Mouse (Mus musculus) heart, adult 2 months (tissue): ENCODE data around the gene Emp2. TPM values are rescaled to one million over a fixed set of nuclear protein-coding genes. Genes with fewer than 3 reads are reported as not detected.

Experiments used
- DNase-seq, 2 experiments: peaks; one replicate each; pipeline ENCODE4 v3.0.0; 2021
- H3K27ac ChIP-seq: fragments of 200-600 bp; 2 replicates; pipeline ENCODE4 v1.8.1; 2022
- H3K27me3 ChIP-seq: fragments of 200-500 bp; 2 replicates; pipeline ENCODE4 v1.6.1; 2012; ENCODE audit warnings: mild to moderate bottlenecking, low read length, inconsistent platforms, mixed read lengths; ENCODE audit not compliant: control insufficient read depth, insufficient read depth
- H3K36me3 ChIP-seq: fragments of 200-500 bp; 2 replicates; pipeline ENCODE4 v1.6.1; 2012; ENCODE audit warnings: low read length, inconsistent platforms; ENCODE audit not compliant: control insufficient read depth, insufficient read depth
- H3K4me1 ChIP-seq: fragments of 200-500 bp; 2 replicates; pipeline ENCODE4 v1.6.1; 2011; ENCODE audit warnings: low read length; ENCODE audit not compliant: control insufficient read depth, insufficient read depth
- H3K4me3 ChIP-seq: fragments of 200-600 bp; 2 replicates; pipeline ENCODE4 v1.8.1; 2022
- H3K79me2 ChIP-seq: fragments of 200-500 bp; replicated peaks from 2 replicates; pipeline ENCODE4 v1.6.1; 2012; ENCODE audit warnings: mild to moderate bottlenecking, inconsistent platforms, low read length, moderate library complexity, mixed read lengths; ENCODE audit not compliant: control insufficient read depth, insufficient read depth
- H3K9ac ChIP-seq: fragments of 200-500 bp; 2 replicates; pipeline ENCODE4 v1.6.1; 2012; ENCODE audit warnings: low read depth, mild to moderate bottlenecking, control low read depth, inconsistent platforms, low read length, mixed read lengths
- CTCF ChIP-seq: fragments of 200-600 bp; IDR thresholded peaks from 2 replicates; pipeline ENCODE4 v1.8.1; 2022; ENCODE audit warnings: antibody characterized with exemption, mild to moderate bottlenecking, moderate library complexity
- EP300 ChIP-seq: fragments of 200-500 bp; IDR thresholded peaks from 2 replicates; pipeline ENCODE4 v1.6.1; 2011; ENCODE audit warnings: low read depth, low read length, control low read depth; ENCODE audit not compliant: insufficient read depth
- POLR2A ChIP-seq: fragments of 200-500 bp; IDR thresholded peaks from 2 replicates; pipeline ENCODE4 v1.6.1; 2011; ENCODE audit warnings: mild to moderate bottlenecking, low read depth, low read length, control low read depth; ENCODE audit not compliant: insufficient read depth
- WGBS: fragments of 180-500 bp; shearing (Covaris S2); methylation state at CpG from one replicate; pipeline ENCODE4 v1.1.7; 2018; 5-methylcytosine and 5-hydroxymethylcytosine counted together
- intact Hi-C: fragments of 180-260 bp; cut with DNase I; formaldehyde crosslinking; loops from one replicate; pipeline ENCODE4 v1.15.1; 2025
- long read RNA-seq: library from polyadenylated mRNA; stranded (forward); transcript quantifications from one replicate; pipeline ENCODE4 v2.0.0, GENCODE M21; 2021
- polyA plus RNA-seq: library from polyadenylated mRNA; depleted of rRNA; stranded (reverse); fragments of >200 nt; gene quantifications from 2 replicates; pipeline ENCODE4 v1.2.3, GENCODE M21; 2012; rRNA removed
- total RNA-seq, 2 experiments: library from RNA; stranded (reverse); gene quantifications; 2 replicates each; pipeline ENCODE4 v1.2.3; 2021

Emp2 gene
- total RNA-seq (10 to 100 TPM; 33.6 to 34.1 TPM), polyA plus RNA-seq (49.9 and 75.4 TPM in 2 replicates)
- long read RNA-seq, transcript Emp2-201 (5 exons, 3,440 nt), result major isoform, 41 of 50 reads
- long read RNA-seq, partial matches to known transcripts, result 2 of 50 reads
- long read RNA-seq, other reads (novel, unspliced or antisense), result 7 of 50 reads

DNA sequence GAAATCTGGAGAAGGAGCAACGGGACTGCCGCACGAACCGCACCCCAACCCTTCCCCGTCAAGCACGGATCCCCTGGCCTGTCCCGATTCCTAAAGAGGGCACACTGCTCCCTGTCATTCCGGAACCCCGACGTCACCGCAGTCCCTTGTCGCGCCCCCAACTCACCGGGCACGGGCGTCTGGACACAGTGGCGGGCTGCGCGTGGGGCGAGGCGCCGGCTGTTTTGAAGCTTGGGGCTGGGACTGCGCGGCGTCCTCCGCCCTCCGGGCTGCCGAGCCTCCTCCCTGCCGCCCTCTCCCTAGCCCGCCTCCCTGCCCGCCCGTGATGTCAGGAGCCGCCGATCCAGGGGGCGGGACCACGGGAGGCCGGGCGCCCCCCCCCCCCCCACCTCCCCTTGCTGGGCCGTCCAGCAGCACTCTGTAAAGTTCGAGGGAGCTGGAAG, at the start of gene Emp2:
Emp2 (minus strand) TSS at position 323 of the 443 bp plus-strand sequence.
- peak within 1 kb of the TSS; percentile 92 for H3K27ac ChIP-seq
- peaks cover 10% of the 10 kb centered on the region for H3K4me1 ChIP-seq
- H3K79me2 ChIP-seq, result no peaks in the 10 kb centered on the region
- intact Hi-C loops, result loop anchor here (5.0 kb wide), 1 partner anchor 39 kb away; no protein-coding TSS in a partner anchor
- peak within 1 kb of the TSS; percentile 94 for H3K9ac ChIP-seq
- DNase-seq, result peak; percentile 84 to 86
- no peak for TF ChIP-seq CTCF
- TF ChIP-seq POLR2A, result peak; percentile 42; the same call in 1 of the 2 replicates
- no peaks in the 10 kb centered on the region for H3K36me3 ChIP-seq
- WGBS, result under 1% methylated on average over 34 of the region's 40 CpGs
- no peaks in the 10 kb centered on the region for H3K27me3 ChIP-seq
- H3K4me3 ChIP-seq, result peak within 1 kb of the TSS; percentile 85

GRCm38 (mm10) chr16:10363061-10363460, 49.3 kb upstream of the Emp2 start:
- no peak for DNase-seq
- Histone ChIP-seq H3K9ac (no peak overlapping the region), H3K79me2 (no peaks in the 10 kb centered on the region), H3K36me3 (no peaks in the 10 kb centered on the region), H3K4me3 (no peak overlapping the region), H3K4me1 (no peaks in the 10 kb centered on the region; the same call in 1 of the 2 replicates), H3K27me3 (no peaks in the 10 kb centered on the region), H3K27ac (no peak overlapping the region)
- WGBS, result 62% methylated on average over 1 of the region's 1 CpGs
- TF ChIP-seq EP300, result no peak
- no peak for TF ChIP-seq CTCF
- TF ChIP-seq POLR2A, result no peak
- intact Hi-C loops, result no loop called here

- Histone ChIP-seq H3K9ac (no peak overlapping the region), H3K79me2 (no peaks in the 10 kb centered on the region), H3K27ac (no peak overlapping the region), H3K36me3 (no peaks in the 10 kb centered on the region), H3K4me1 (peaks cover 1% of the 10 kb centered on the region), H3K4me3 (no peak overlapping the region), H3K27me3 (no peaks in the 10 kb centered on the region)
- DNase-seq, result no peak
- intact Hi-C loops, result no loop called here
- 82% methylated on average over 6 of the region's 6 CpGs for WGBS
- no peak for TF ChIP-seq CTCF
- TF ChIP-seq POLR2A, result no peak
- TF ChIP-seq EP300, result no peak
These were observed 45.5 kb upstream of the Emp2 start for GRCm38 (mm10) chr16:10359241-10359640.

DNA sequence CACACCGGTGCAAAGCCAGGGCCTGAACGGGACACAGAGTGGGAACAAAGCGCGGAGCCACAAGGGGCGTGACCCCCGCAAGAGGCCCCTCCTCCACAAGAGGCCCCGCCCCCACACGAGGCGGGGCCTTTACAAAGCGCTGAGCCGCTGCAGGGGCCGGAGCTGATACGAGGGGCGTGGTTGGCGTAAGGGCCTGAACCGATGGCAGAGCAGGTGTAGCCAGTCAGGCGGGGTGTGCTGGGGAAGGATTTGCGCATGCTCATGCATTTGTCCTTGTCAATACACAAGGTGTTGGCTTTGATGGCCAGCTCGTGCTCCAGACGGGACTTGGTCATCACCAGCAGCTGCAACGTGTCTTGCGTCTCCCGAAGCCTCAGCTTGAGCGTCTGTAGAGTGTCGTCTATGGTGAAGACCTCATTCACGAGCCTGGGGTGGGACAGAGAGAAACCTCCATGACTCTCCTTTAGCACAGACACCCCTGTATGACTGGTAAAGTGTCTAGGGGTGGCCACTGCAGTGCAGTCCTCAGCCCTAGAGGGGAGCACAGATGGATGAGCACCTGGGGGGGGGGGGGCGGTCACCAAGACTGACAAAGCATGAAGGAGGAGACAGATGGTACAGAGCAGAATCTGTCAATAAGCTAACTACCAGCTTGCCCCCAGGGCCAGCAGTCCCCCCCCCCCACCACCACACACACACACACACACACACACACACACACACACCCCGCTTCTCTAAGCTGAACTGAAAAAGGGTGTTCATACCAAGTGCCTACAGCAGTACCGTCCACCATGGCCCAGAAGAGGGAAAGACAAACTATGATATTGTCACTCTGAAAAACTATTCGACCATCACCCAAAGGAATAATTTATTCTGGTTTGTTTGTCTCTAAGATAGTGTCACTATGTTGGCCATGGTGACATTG, 44.5 kb upstream of the Emp2 start:
- Histone ChIP-seq H3K27me3 (no peaks in the 10 kb centered on the region), H3K27ac (no peak overlapping the region), H3K79me2 (no peaks in the 10 kb centered on the region), H3K36me3 (no peaks in the 10 kb centered on the region), H3K4me1 (peaks cover 1% of the 10 kb centered on the region), H3K4me3 (no peak overlapping the region), H3K9ac (no peak overlapping the region)
- WGBS, result 32% methylated on average over 29 of the region's 30 CpGs
- intact Hi-C loops, result no loop called here
- TF ChIP-seq EP300 (no peak), POLR2A (no peak), CTCF (no peak)
- DNase-seq, result peak in 1 of 2 experiments; percentile 9

GRCm38 (mm10) chr16:10355004-10355403, 41.2 kb upstream of the Emp2 start:
- Histone ChIP-seq H3K27me3 (no peaks in the 10 kb centered on the region), H3K4me1 (peaks cover 1% of the 10 kb centered on the region), H3K79me2 (no peaks in the 10 kb centered on the region), H3K36me3 (no peaks in the 10 kb centered on the region), H3K4me3 (no peak overlapping the region), H3K9ac (no peak overlapping the region), H3K27ac (no peak overlapping the region)
- intact Hi-C loops, result no loop called here
- peak in 1 of 2 experiments; percentile 62 for DNase-seq
- TF ChIP-seq EP300 (0 out of 2 replicates have a peak, but pooled peaks have one; percentile 30), CTCF (no peak)

GRCm38 (mm10) chr16:10351050-10351636, 37.4 kb upstream of the Emp2 start:
- H3K27me3 ChIP-seq, result no peaks in the 10 kb centered on the region
- H3K9ac ChIP-seq, result no peak overlapping the region
- no peak overlapping the region for H3K4me3 ChIP-seq
- H3K79me2 ChIP-seq, result no peaks in the 10 kb centered on the region
- H3K36me3 ChIP-seq, result no peaks in the 10 kb centered on the region
- WGBS, result 32% methylated on average over 9 of the region's 9 CpGs
- peaks cover 4% of the 10 kb centered on the region; the same call in 1 of the 2 replicates for H3K4me1 ChIP-seq
- H3K27ac ChIP-seq, result no peak overlapping the region; the same call in 1 of the 2 replicates
- intact Hi-C loops, result loop anchor here (5.0 kb wide), 1 partner anchor 39 kb away; the partner anchor contains the start of gene Emp2
- DNase-seq, result peak in 1 of 2 experiments; percentile 22
- TF ChIP-seq POLR2A, result no peak
- no peak for TF ChIP-seq EP300
- TF ChIP-seq CTCF, result no peak
